Mouse (Mus musculus): ENCODE measurements around the gene Vmn1r155. TPM values are rescaled to one million over a fixed set of nuclear protein-coding genes. Genes with fewer than 3 reads are reported as not detected.
"Not testable (repeated sequence)": the region's sequence is repeated elsewhere in the genome, so short reads cannot be mapped to it uniquely, and the experiment has no call there.

Gene Vmn1r155
- total RNA-seq (2015; ENCODE audit: low replicate concordance), result not detected in 2 replicates
- total RNA-seq (2017; ENCODE audit: low replicate concordance), result not detected in 2 replicates

- ATAC-seq (replicated peaks; ENCODE audit: low FRiP score, poor library complexity, severe bottlenecking), result not testable (repeated sequence)
Measured at GRCm38 (mm10) chr7:22657718-22658117, at the start of gene Vmn1r155. Gene Vmn1r155, plus strand, starts transcription at chr7:22658018.

- not testable (repeated sequence) for ATAC-seq (replicated peaks; ENCODE audit: low FRiP score, poor library complexity, severe bottlenecking)
Measured at GRCm38 (mm10) chr7:22692217-22692616, 34.4 kb downstream of the Vmn1r155 start, which contains the start of gene Gm8693. Gene Gm8693, minus strand, starts transcription at chr7:22692317.

Other genes starting within 250 kb of the Vmn1r155 start
- not detected in 2 replicates for gene Vmn1r148, start 244.4 kb upstream of the Vmn1r155 start, total RNA-seq (2015; ENCODE audit: low replicate concordance)
- gene Vmn1r148, start 244.4 kb upstream of the Vmn1r155 start, total RNA-seq (2017; ENCODE audit: low replicate concordance), result not detected in 2 replicates
- gene Vmn1r149, start 219.8 kb upstream of the Vmn1r155 start, total RNA-seq (2015; ENCODE audit: low replicate concordance), result not detected in 2 replicates
- not detected in 2 replicates for gene Vmn1r149, start 219.8 kb upstream of the Vmn1r155 start, total RNA-seq (2017; ENCODE audit: low replicate concordance)
- gene Gm10665, start 193.9 kb upstream of the Vmn1r155 start, total RNA-seq (2015; ENCODE audit: low replicate concordance), result not detected in 2 replicates
- gene Gm10665, start 193.9 kb upstream of the Vmn1r155 start, total RNA-seq (2017; ENCODE audit: low replicate concordance), result not detected in 2 replicates
- gene Vmn1r151, start 158.3 kb upstream of the Vmn1r155 start, total RNA-seq (2015; ENCODE audit: low replicate concordance), result not detected in 2 replicates
- gene Vmn1r151, start 158.3 kb upstream of the Vmn1r155 start, total RNA-seq (2017; ENCODE audit: low replicate concordance), result not detected in 2 replicates
- not detected in 2 replicates for gene Vmn1r152, start 135.1 kb upstream of the Vmn1r155 start, total RNA-seq (2015; ENCODE audit: low replicate concordance)
- gene Vmn1r152, start 135.1 kb upstream of the Vmn1r155 start, total RNA-seq (2017; ENCODE audit: low replicate concordance), result not detected in 2 replicates
- gene Gm8677, start 123.1 kb upstream of the Vmn1r155 start, total RNA-seq (2015; ENCODE audit: low replicate concordance), result not detected in 2 replicates
- gene Gm8677, start 123.1 kb upstream of the Vmn1r155 start, total RNA-seq (2017; ENCODE audit: low replicate concordance), result not detected in 2 replicates
- gene Gm4201, start 92.7 kb upstream of the Vmn1r155 start, total RNA-seq (2015; ENCODE audit: low replicate concordance), result not detected in 2 replicates
- not detected in 2 replicates for gene Gm4201, start 92.7 kb upstream of the Vmn1r155 start, total RNA-seq (2017; ENCODE audit: low replicate concordance)
- not detected in 2 replicates for gene Gm4565, start 69.9 kb upstream of the Vmn1r155 start, total RNA-seq (2015; ENCODE audit: low replicate concordance)
- gene Gm4565, start 69.9 kb upstream of the Vmn1r155 start, total RNA-seq (2017; ENCODE audit: low replicate concordance), result not detected in 2 replicates
- not detected in 2 replicates for gene Gm8693, start 34.3 kb downstream of the Vmn1r155 start, total RNA-seq (2015; ENCODE audit: low replicate concordance)
- gene Gm8693, start 34.3 kb downstream of the Vmn1r155 start, total RNA-seq (2017; ENCODE audit: low replicate concordance), result not detected in 2 replicates
- not detected in 2 replicates for gene Gm4567, start 61.7 kb downstream of the Vmn1r155 start, total RNA-seq (2015; ENCODE audit: low replicate concordance)
- not detected in 2 replicates for gene Gm4567, start 61.7 kb downstream of the Vmn1r155 start, total RNA-seq (2017; ENCODE audit: low replicate concordance)
- not detected in 2 replicates for gene Vmn1r157, start 103.7 kb downstream of the Vmn1r155 start, total RNA-seq (2015; ENCODE audit: low replicate concordance)
- gene Vmn1r157, start 103.7 kb downstream of the Vmn1r155 start, total RNA-seq (2017; ENCODE audit: low replicate concordance), result not detected in 2 replicates
- not detected in 2 replicates for gene Vmn1r158, start 132.8 kb downstream of the Vmn1r155 start, total RNA-seq (2015; ENCODE audit: low replicate concordance)
- not detected in 2 replicates for gene Vmn1r158, start 132.8 kb downstream of the Vmn1r155 start, total RNA-seq (2017; ENCODE audit: low replicate concordance)
- gene Vmn1r159, start 185.6 kb downstream of the Vmn1r155 start, total RNA-seq (2015; ENCODE audit: low replicate concordance), result not detected in 2 replicates
- gene Vmn1r159, start 185.6 kb downstream of the Vmn1r155 start, total RNA-seq (2017; ENCODE audit: low replicate concordance), result not detected in 2 replicates
- gene Vmn1r160, start 213.2 kb downstream of the Vmn1r155 start, total RNA-seq (2015; ENCODE audit: low replicate concordance), result not detected in 2 replicates
- gene Vmn1r160, start 213.2 kb downstream of the Vmn1r155 start, total RNA-seq (2017; ENCODE audit: low replicate concordance), result not detected in 2 replicates